Mouse (Mus musculus) G1E (cell line): ENCODE measurements at regions not wholly inside any gene's neighbourhood (a gene's known extent, or its start where the extent isn't known, plus 50 kb on each side); places are given as distances from the start of the nearest gene placed in this dataset.

Experiments used
- ATAC-seq: 2 replicates; pipeline ENCODE4 v1.8.0; 2016; ENCODE audit warnings: mild to moderate bottlenecking; ENCODE audit not compliant: insufficient number of reproducible peaks, poor library complexity, low FRiP score, severe bottlenecking; ENCODE audit errors: extremely low read depth
- DNase-seq: peaks from one replicate; pipeline ENCODE4 v3.0.0; 2012; ENCODE audit warnings: low spot score
- H3K27me3 ChIP-seq: 2 replicates; pipeline ENCODE4 v1.6.1; 2012; ENCODE audit warnings: mild to moderate bottlenecking, low read length, inconsistent platforms; ENCODE audit not compliant: insufficient read depth
- H3K36me3 ChIP-seq: replicated peaks from 2 replicates; pipeline ENCODE3; 2012; ENCODE audit warnings: mild to moderate bottlenecking, inconsistent platforms
- H3K4me1 ChIP-seq: 2 replicates; pipeline ENCODE4 v1.6.1; 2012; ENCODE audit warnings: low read depth, low read length, inconsistent platforms, mixed read lengths; ENCODE audit not compliant: insufficient read depth
- H3K4me3 ChIP-seq: 2 replicates; pipeline ENCODE4 v1.5.1; 2012; ENCODE audit warnings: low read depth, mild to moderate bottlenecking, inconsistent platforms, low read length, moderate library complexity, mixed read lengths
- H3K9me3 ChIP-seq: replicated peaks from 2 replicates; pipeline ENCODE4 v1.6.1; 2012; ENCODE audit warnings: inconsistent platforms
- CTCF ChIP-seq: IDR thresholded peaks from 2 replicates; pipeline ENCODE4 v1.5.1; 2012; ENCODE audit warnings: low read depth, low read length, inconsistent platforms, mixed read lengths
- GATA1 ChIP-seq: IDR thresholded peaks from 2 replicates; pipeline ENCODE4 v1.6.1; 2012; ENCODE audit warnings: borderline replicate concordance, low read length, inconsistent platforms, mixed read lengths
- GATA2 ChIP-seq: IDR thresholded peaks from 2 replicates; pipeline ENCODE4 v1.6.1; 2012; ENCODE audit warnings: low read depth, low read length, inconsistent platforms, borderline replicate concordance
- POLR2AphosphoS5 ChIP-seq: IDR thresholded peaks from 2 replicates; pipeline ENCODE4 v1.6.1; 2012; ENCODE audit warnings: low read depth, low read length, inconsistent platforms; ENCODE audit not compliant: insufficient replicate concordance
- TAL1 ChIP-seq: conservative IDR thresholded peaks from 2 replicates; pipeline ENCODE4 v1.6.1; 2012; ENCODE audit warnings: low read depth, low read length, inconsistent platforms, mixed read lengths

- Histone ChIP-seq H3K27me3 (no peaks in the 10 kb centered on the region), H3K36me3 (no peaks in the 10 kb centered on the region), H3K4me1 (no peaks in the 10 kb centered on the region), H3K9me3 (peaks cover 81% of the 10 kb centered on the region), H3K4me3 (no peak overlapping the region)
- TF ChIP-seq CTCF, result no peak
- no peak for TF ChIP-seq GATA1
- no peak for TF ChIP-seq GATA2
- TF ChIP-seq TAL1, result no peak
- TF ChIP-seq POLR2AphosphoS5, result no peak
- ATAC-seq (no peak), DNase-seq (no peak)
Measured at GRCm38 (mm10) chr12:106853711-106854240, 634.7 kb upstream of the 3110018I06Rik start.

- Histone ChIP-seq H3K27me3 (no peaks in the 10 kb centered on the region), H3K9me3 (peaks cover 78% of the 10 kb centered on the region), H3K4me3 (no peak overlapping the region), H3K4me1 (no peaks in the 10 kb centered on the region), H3K36me3 (no peaks in the 10 kb centered on the region)
- ATAC-seq (no peak), DNase-seq (no peak)
- TF ChIP-seq GATA1, result no peak
- TF ChIP-seq CTCF, result no peak
- no peak for TF ChIP-seq POLR2AphosphoS5
- no peak for TF ChIP-seq TAL1
- no peak for TF ChIP-seq GATA2
Measured at GRCm38 (mm10) chr12:106855520-106855919, 632.9 kb upstream of the 3110018I06Rik start.

- ATAC-seq, result no peak
- H3K36me3 ChIP-seq, result no peaks in the 10 kb centered on the region
Measured at GRCm38 (mm10) chr12:106861638-106862037, 626.8 kb upstream of the 3110018I06Rik start.

GRCm38 (mm10) chr12:106864076-106864475 lies 624.4 kb upstream of the 3110018I06Rik start:
- Histone ChIP-seq H3K4me3 (no peak overlapping the region), H3K9me3 (peaks cover 85% of the 10 kb centered on the region), H3K27me3 (no peaks in the 10 kb centered on the region), H3K4me1 (no peaks in the 10 kb centered on the region), H3K36me3 (no peaks in the 10 kb centered on the region)
- no peak for TF ChIP-seq GATA1
- TF ChIP-seq TAL1, result no peak
- TF ChIP-seq POLR2AphosphoS5, result no peak
- no peak for TF ChIP-seq GATA2
- TF ChIP-seq CTCF, result no peak
- DNase-seq (no peak), ATAC-seq (no peak)

More at GRCm38 (mm10) chr12:106861638-106862037, 626.8 kb upstream of the 3110018I06Rik start:
- no peaks in the 10 kb centered on the region for H3K4me1 ChIP-seq
- TF ChIP-seq POLR2AphosphoS5 (no peak), GATA1 (no peak), CTCF (no peak), GATA2 (no peak), TAL1 (no peak)
- H3K9me3 ChIP-seq, result peaks cover 81% of the 10 kb centered on the region
- no peak for DNase-seq
- no peak overlapping the region for H3K4me3 ChIP-seq
- H3K27me3 ChIP-seq, result no peaks in the 10 kb centered on the region

GRCm38 (mm10) chr12:106868036-106868435 lies 620.4 kb upstream of the 3110018I06Rik start:
- H3K4me3 ChIP-seq, result no peak overlapping the region
- H3K9me3 ChIP-seq, result peaks cover 87% of the 10 kb centered on the region
- no peaks in the 10 kb centered on the region for H3K36me3 ChIP-seq
- DNase-seq (no peak), ATAC-seq (no peak)
- no peak for TF ChIP-seq CTCF
- no peaks in the 10 kb centered on the region for H3K4me1 ChIP-seq
- no peaks in the 10 kb centered on the region for H3K27me3 ChIP-seq

- Histone ChIP-seq H3K4me1 (no peaks in the 10 kb centered on the region), H3K36me3 (no peaks in the 10 kb centered on the region), H3K4me3 (no peak overlapping the region), H3K27me3 (no peaks in the 10 kb centered on the region; the same call in 1 of the 2 replicates), H3K9me3 (peaks cover 83% of the 10 kb centered on the region)
- no peak for DNase-seq
- no peak for ATAC-seq
- TF ChIP-seq TAL1, result no peak
- no peak for TF ChIP-seq CTCF
- no peak for TF ChIP-seq GATA2
- TF ChIP-seq POLR2AphosphoS5, result no peak
- TF ChIP-seq GATA1, result no peak
Measured at GRCm38 (mm10) chr12:106871481-106871880, 617.0 kb upstream of the 3110018I06Rik start.
